Mouse (Mus musculus): ENCODE measurements around the gene Abcc9. TPM values are rescaled to one million over a fixed set of nuclear protein-coding genes. Genes with fewer than 3 reads are reported as not detected.

Gene Abcc9
- polyA plus RNA-seq, 1 experiment from 2014 or later = 7.3 TPM

DNA sequence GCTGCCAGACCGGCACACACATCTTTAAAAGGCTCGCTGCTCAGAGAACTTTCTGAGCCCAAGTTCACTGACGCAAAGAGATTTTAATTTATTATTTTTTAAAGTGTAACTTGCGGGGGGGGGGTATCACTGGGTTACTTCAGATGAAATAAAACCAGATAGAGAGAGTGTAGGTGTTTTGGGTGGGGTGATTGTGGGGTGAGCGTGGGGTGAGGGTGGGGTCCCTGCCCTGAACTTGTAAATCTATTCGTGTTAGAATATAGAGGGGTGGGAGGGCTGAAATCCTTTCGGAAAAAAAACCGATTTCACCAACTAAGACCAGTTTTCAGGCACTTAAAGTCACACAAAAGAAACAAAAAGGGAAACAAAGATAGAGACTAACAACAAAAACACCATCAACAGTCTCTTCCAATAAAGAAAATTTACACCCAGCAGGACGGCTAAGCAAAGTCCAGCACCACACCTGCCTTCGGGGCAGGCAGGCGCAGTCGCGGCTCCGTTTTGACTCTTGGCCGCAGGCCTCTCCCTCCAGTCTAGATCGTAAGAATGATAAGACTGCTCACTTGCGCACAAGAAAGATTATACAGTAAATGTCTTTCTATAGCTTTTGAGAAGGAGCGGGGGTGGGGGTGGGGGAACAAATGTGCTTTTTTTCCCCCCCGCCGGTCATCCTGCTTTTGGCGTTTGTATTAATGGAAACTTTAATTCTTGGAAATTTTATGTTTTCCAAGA is 130.3 kb downstream of the Abcc9 start:
- H3K4me3 ChIP-seq (ENCODE audit: low read length) = peak overlapping the region; percentile 43
- WGBS = 2% methylated on average over 21 of the region's 21 CpGs
- H3K9ac ChIP-seq (ENCODE audit: low read depth, low read length) = peak overlapping the region; percentile 29
- no peaks in the 10 kb centered on the region for H3K36me3 ChIP-seq (ENCODE audit: control insufficient read depth, insufficient read depth, low read length)
- H3K4me1 ChIP-seq (ENCODE audit: control insufficient read depth, insufficient read depth, low read length) = no peaks in the 10 kb centered on the region; the same call in 1 of the 2 replicates
- no peaks in the 10 kb centered on the region for H3K9me3 ChIP-seq (ENCODE audit: control insufficient read depth, low read length)
- no peak overlapping the region; the same call in 1 of the 2 replicates for H3K27ac ChIP-seq (ENCODE audit: low read depth, low read length)
- ATAC-seq (ENCODE audit: low FRiP score, low TSS enrichment) = peak; percentile 59
- H3K4me2 ChIP-seq (replicated peaks; ENCODE audit: low read depth, low read length) = peak overlapping the region; percentile 52
- peaks cover 22% of the 10 kb centered on the region for H3K27me3 ChIP-seq (ENCODE audit: control insufficient read depth, insufficient read depth, low read length)

- H3K27me3 ChIP-seq (ENCODE audit: control insufficient read depth, insufficient read depth, low read length) = peaks cover 22% of the 10 kb centered on the region
- H3K4me1 ChIP-seq (ENCODE audit: control insufficient read depth, insufficient read depth, low read length) = no peaks in the 10 kb centered on the region; the same call in 1 of the 2 replicates
- WGBS = under 1% methylated on average over 30 of the region's 34 CpGs
These were observed 131.0 kb downstream of the Abcc9 start, which contains the start of gene Kcnj8 for GRCm38 (mm10) chr6:142571055-142571618. TSS of gene Kcnj8 (minus strand) at chr6:142571614.

DNA sequence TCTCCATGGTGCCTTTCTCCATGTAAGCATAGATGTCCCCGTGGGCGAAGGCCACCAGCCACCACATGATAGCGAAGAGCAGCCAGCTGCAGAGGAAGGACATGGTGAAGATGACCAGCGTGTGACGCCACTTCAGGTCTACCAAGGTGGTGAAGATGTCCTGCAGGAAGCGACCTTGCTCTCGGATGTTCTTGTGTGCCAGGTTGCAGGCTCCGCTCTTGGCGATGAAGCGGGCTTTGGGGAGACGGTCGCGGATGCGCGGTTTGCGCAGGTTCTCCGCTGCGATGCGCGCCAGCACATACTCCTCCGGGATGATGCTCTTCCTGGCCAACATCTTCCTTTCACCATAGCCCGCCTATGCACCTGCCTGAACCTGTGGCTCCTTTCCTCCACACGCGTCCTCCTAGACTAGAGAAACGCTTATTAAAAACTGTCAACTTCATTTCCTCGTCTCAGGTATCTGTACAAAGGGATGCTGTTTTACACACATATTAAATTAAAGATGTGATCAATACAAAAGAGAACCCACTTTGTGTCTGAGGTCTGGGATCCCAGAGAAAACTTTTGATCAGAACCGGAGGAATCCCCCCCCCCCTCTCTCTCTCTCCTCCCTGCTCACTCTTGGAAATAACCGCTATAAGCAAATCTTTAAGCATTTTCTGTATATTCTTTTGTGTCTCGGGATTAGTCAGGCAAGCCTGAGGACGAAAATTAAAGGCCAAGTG is 131.9 kb downstream of the Abcc9 start:
- Histone ChIP-seq H3K9me3 (ENCODE audit: control insufficient read depth, low read length) (no peaks in the 10 kb centered on the region), H3K4me1 (ENCODE audit: control insufficient read depth, insufficient read depth, low read length) (no peaks in the 10 kb centered on the region; the same call in 1 of the 2 replicates), H3K27ac (ENCODE audit: low read depth, low read length) (no peak overlapping the region; the same call in 1 of the 2 replicates), H3K36me3 (ENCODE audit: control insufficient read depth, insufficient read depth, low read length) (peaks cover 3% of the 10 kb centered on the region; the same call in 1 of the 2 replicates), H3K27me3 (ENCODE audit: control insufficient read depth, insufficient read depth, low read length) (peaks cover 22% of the 10 kb centered on the region), H3K4me3 (ENCODE audit: low read length) (peak overlapping the region; percentile 43), H3K4me2 (replicated peaks; ENCODE audit: low read depth, low read length) (peak overlapping the region; percentile 52), H3K9ac (ENCODE audit: low read depth, low read length) (peak overlapping the region; percentile 37; the same call in 1 of the 2 replicates)
- no peak for ATAC-seq (ENCODE audit: low FRiP score, low TSS enrichment)
- WGBS = 7% methylated on average over 30 of the region's 30 CpGs

More at GRCm38 (mm10) chr6:142571055-142571618, 131.0 kb downstream of the Abcc9 start, which contains the start of gene Kcnj8:
- H3K9ac ChIP-seq (ENCODE audit: low read depth, low read length) = peak within 1 kb of the TSS; percentile 29
- H3K36me3 ChIP-seq (ENCODE audit: control insufficient read depth, insufficient read depth, low read length) = peaks cover under 1% of the 10 kb centered on the region; the same call in 1 of the 2 replicates
- peak within 1 kb of the TSS; percentile 13; the same call in 1 of the 2 replicates for H3K27ac ChIP-seq (ENCODE audit: low read depth, low read length)
- peak within 1 kb of the TSS; percentile 43 for H3K4me3 ChIP-seq (ENCODE audit: low read length)
- H3K4me2 ChIP-seq (replicated peaks; ENCODE audit: low read depth, low read length) = peak within 1 kb of the TSS; percentile 52
- ATAC-seq (ENCODE audit: low FRiP score, low TSS enrichment) = peak; percentile 97
- no peaks in the 10 kb centered on the region for H3K9me3 ChIP-seq (ENCODE audit: control insufficient read depth, low read length)

DNA sequence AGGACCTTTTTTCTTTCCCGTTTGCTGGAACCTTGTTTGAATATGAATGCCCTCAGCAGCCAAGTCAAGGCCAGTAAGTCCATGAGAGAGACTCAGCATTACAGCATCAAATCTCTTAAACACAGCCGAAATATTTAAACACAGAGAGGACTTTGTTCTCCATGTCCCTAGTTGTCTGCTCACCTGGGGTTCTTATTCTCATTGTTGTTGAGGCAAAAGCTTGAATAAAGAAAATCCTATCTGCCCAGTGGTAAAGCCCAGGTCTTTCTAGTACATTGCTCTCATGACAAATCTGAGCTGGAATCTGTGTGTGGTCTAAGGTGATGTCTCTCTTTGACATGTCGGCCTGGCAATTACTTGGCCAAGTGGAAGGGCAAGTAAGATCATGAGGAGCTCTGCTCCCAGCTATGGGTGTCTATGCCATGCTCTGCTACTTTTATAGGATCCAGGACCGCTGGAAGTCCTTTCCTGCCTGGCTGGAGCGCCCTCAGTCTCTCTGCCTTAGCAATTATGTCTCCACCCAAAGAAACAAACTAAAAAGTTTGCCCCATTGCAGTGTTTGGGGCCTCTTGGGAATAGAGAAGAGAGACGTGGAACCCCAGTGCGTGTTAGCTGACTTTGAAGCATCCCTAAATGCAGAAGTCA is 133.3 kb downstream of the Abcc9 start:
- Histone ChIP-seq H3K27ac (ENCODE audit: low read depth, low read length) (no peak overlapping the region), H3K9me3 (ENCODE audit: control insufficient read depth, low read length) (no peaks in the 10 kb centered on the region), H3K4me1 (ENCODE audit: control insufficient read depth, insufficient read depth, low read length) (no peaks in the 10 kb centered on the region; the same call in 1 of the 2 replicates), H3K9ac (ENCODE audit: low read depth, low read length) (peak overlapping the region; percentile 13; the same call in 1 of the 2 replicates), H3K27me3 (ENCODE audit: control insufficient read depth, insufficient read depth, low read length) (peaks cover 22% of the 10 kb centered on the region), H3K4me2 (replicated peaks; ENCODE audit: low read depth, low read length) (no peak overlapping the region; the same call in 1 of the 2 replicates), H3K4me3 (ENCODE audit: low read length) (peak overlapping the region; percentile 14; the same call in 1 of the 2 replicates), H3K36me3 (ENCODE audit: control insufficient read depth, insufficient read depth, low read length) (peaks cover 3% of the 10 kb centered on the region; the same call in 1 of the 2 replicates)
- WGBS = 46% methylated on average over 7 of the region's 7 CpGs
- no peak for ATAC-seq (ENCODE audit: low FRiP score, low TSS enrichment)

DNA sequence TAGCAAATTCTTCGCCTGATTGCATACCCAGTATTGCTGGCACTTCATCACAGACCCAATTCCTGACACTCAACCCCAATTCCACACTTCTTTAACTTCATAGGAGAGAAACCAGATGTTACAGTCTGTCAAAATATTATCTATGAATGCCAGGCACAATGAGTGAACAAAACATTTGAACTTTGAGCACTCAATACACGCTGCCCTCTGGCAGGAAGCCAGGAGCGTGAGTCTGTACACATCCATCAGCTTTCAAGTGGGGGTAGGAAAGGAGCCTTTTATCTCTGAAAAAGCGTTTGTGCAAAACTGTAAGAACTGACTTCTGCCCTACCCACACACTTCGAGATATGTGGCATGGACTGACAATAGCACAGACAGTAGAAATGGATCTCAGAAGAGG is 134.7 kb downstream of the Abcc9 start:
- WGBS = 48% methylated on average over 5 of the region's 5 CpGs
- Histone ChIP-seq H3K27me3 (ENCODE audit: control insufficient read depth, insufficient read depth, low read length) (peaks cover 22% of the 10 kb centered on the region), H3K27ac (ENCODE audit: low read depth, low read length) (no peak overlapping the region), H3K4me2 (replicated peaks; ENCODE audit: low read depth, low read length) (no peak overlapping the region), H3K9ac (ENCODE audit: low read depth, low read length) (no peak overlapping the region), H3K4me3 (ENCODE audit: low read length) (no peak overlapping the region), H3K36me3 (ENCODE audit: control insufficient read depth, insufficient read depth, low read length) (peaks cover 3% of the 10 kb centered on the region; the same call in 1 of the 2 replicates), H3K9me3 (ENCODE audit: control insufficient read depth, low read length) (no peaks in the 10 kb centered on the region), H3K4me1 (ENCODE audit: control insufficient read depth, insufficient read depth, low read length) (no peaks in the 10 kb centered on the region; the same call in 1 of the 2 replicates)
- no peak for ATAC-seq (ENCODE audit: low FRiP score, low TSS enrichment)

- 89% methylated on average over 3 of the region's 3 CpGs for WGBS
- no peak overlapping the region for H3K9ac ChIP-seq (ENCODE audit: low read depth, low read length)
- peaks cover 3% of the 10 kb centered on the region; the same call in 1 of the 2 replicates for H3K36me3 ChIP-seq (ENCODE audit: control insufficient read depth, insufficient read depth, low read length)
- no peaks in the 10 kb centered on the region for H3K4me1 ChIP-seq (ENCODE audit: control insufficient read depth, insufficient read depth, low read length)
- H3K27ac ChIP-seq (ENCODE audit: low read depth, low read length) = no peak overlapping the region
- no peak overlapping the region for H3K4me2 ChIP-seq (replicated peaks; ENCODE audit: low read depth, low read length)
- peaks cover 12% of the 10 kb centered on the region for H3K27me3 ChIP-seq (ENCODE audit: control insufficient read depth, insufficient read depth, low read length)
- no peaks in the 10 kb centered on the region for H3K9me3 ChIP-seq (ENCODE audit: control insufficient read depth, low read length)
- H3K4me3 ChIP-seq (ENCODE audit: low read length) = no peak overlapping the region
- no peak for ATAC-seq (ENCODE audit: low FRiP score, low TSS enrichment)
These were observed 137.4 kb downstream of the Abcc9 start for GRCm38 (mm10) chr6:142564746-142565145.

DNA sequence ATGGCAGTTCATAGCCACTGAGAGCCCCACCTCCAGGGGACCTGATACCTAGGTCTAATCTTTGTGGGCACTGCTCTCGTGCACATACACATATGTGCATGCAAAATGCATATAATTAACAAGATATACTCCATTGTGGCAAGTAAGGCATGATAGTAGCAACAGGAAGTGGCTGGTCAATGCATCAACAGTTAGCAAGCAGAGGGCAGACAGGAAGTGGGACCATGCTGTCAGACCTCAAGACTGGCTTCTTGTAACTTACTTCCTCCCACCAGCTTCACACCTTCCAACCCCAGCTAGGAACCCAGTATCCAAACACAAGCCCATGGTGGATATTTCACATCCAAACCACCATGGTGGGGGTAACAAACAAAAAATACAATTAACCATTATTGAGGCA is 141.0 kb downstream of the Abcc9 start:
- Histone ChIP-seq H3K9ac (ENCODE audit: low read depth, low read length) (no peak overlapping the region), H3K4me3 (ENCODE audit: low read length) (no peak overlapping the region), H3K4me2 (replicated peaks; ENCODE audit: low read depth, low read length) (no peak overlapping the region), H3K27ac (ENCODE audit: low read depth, low read length) (no peak overlapping the region), H3K4me1 (ENCODE audit: control insufficient read depth, insufficient read depth, low read length) (no peaks in the 10 kb centered on the region), H3K36me3 (ENCODE audit: control insufficient read depth, insufficient read depth, low read length) (peaks cover 3% of the 10 kb centered on the region; the same call in 1 of the 2 replicates), H3K9me3 (ENCODE audit: control insufficient read depth, low read length) (no peaks in the 10 kb centered on the region), H3K27me3 (ENCODE audit: control insufficient read depth, insufficient read depth, low read length) (no peaks in the 10 kb centered on the region)
- no peak for ATAC-seq (ENCODE audit: low FRiP score, low TSS enrichment)
- WGBS = 86% methylated on average over 1 of the region's 1 CpGs
